Mouse (Mus musculus): Measurements from ENCODE around the gene Hcls1. TPM values are rescaled to one million over a fixed set of nuclear protein-coding genes. Genes with fewer than 3 reads are reported as not detected.

Gene Hcls1
- total RNA-seq (2014; fragmentation: Nextera tagmentation) (31.7 and 39.9 TPM in 2 replicates), total RNA-seq (2017) (66.9 and 104 TPM in 2 replicates)

- peak; percentile 74 for ATAC-seq (replicated peaks; ENCODE audit: low FRiP score, low TSS enrichment, poor library complexity, severe bottlenecking)
Observed at GRCm38 (mm10) chr16:36934841-36935620, at the start of gene Hcls1. Gene Hcls1 (plus strand): TSS chr16:36934983.

GRCm38 (mm10) chr16:36885912-36886311 is 48.9 kb upstream of the Hcls1 start:
- ATAC-seq (replicated peaks; ENCODE audit: low FRiP score, low TSS enrichment, poor library complexity, severe bottlenecking): no peak

- no peak for ATAC-seq (replicated peaks; ENCODE audit: low FRiP score, low TSS enrichment, poor library complexity, severe bottlenecking)
Observed at GRCm38 (mm10) chr16:36887546-36887945, 47.2 kb upstream of the Hcls1 start.

GRCm38 (mm10) chr16:36890559-36890958 is 44.2 kb upstream of the Hcls1 start:
- peak; percentile 98 for ATAC-seq (replicated peaks; ENCODE audit: low FRiP score, low TSS enrichment, poor library complexity, severe bottlenecking)

GRCm38 (mm10) chr16:36891415-36891814 is 43.4 kb upstream of the Hcls1 start:
- 0 out of 2 replicates have a peak, but pooled peaks have one; percentile 8 for ATAC-seq (replicated peaks; ENCODE audit: low FRiP score, low TSS enrichment, poor library complexity, severe bottlenecking)

GRCm38 (mm10) chr16:36893317-36893716 is 41.5 kb upstream of the Hcls1 start:
- no peak for ATAC-seq (replicated peaks; ENCODE audit: low FRiP score, low TSS enrichment, poor library complexity, severe bottlenecking)

- ATAC-seq (replicated peaks; ENCODE audit: low FRiP score, low TSS enrichment, poor library complexity, severe bottlenecking): 0 out of 2 replicates have a peak, but pooled peaks have one; percentile 49
Observed at GRCm38 (mm10) chr16:36896712-36897111, 38.1 kb upstream of the Hcls1 start.

GRCm38 (mm10) chr16:36903156-36903555 is 31.6 kb upstream of the Hcls1 start:
- ATAC-seq (replicated peaks; ENCODE audit: low FRiP score, low TSS enrichment, poor library complexity, severe bottlenecking): no peak

- ATAC-seq (replicated peaks; ENCODE audit: low FRiP score, low TSS enrichment, poor library complexity, severe bottlenecking): no peak
Observed at GRCm38 (mm10) chr16:36911909-36912308, 22.9 kb upstream of the Hcls1 start.

GRCm38 (mm10) chr16:36912311-36912710 is 22.5 kb upstream of the Hcls1 start:
- ATAC-seq (replicated peaks; ENCODE audit: low FRiP score, low TSS enrichment, poor library complexity, severe bottlenecking): no peak

- ATAC-seq (replicated peaks; ENCODE audit: low FRiP score, low TSS enrichment, poor library complexity, severe bottlenecking): no peak
Observed at GRCm38 (mm10) chr16:36914195-36914594, 20.6 kb upstream of the Hcls1 start.

GRCm38 (mm10) chr16:36918505-36918904 is 16.3 kb upstream of the Hcls1 start:
- ATAC-seq (replicated peaks; ENCODE audit: low FRiP score, low TSS enrichment, poor library complexity, severe bottlenecking): no peak

GRCm38 (mm10) chr16:36920410-36920809 is 14.4 kb upstream of the Hcls1 start:
- ATAC-seq (replicated peaks; ENCODE audit: low FRiP score, low TSS enrichment, poor library complexity, severe bottlenecking): no peak

- ATAC-seq (replicated peaks; ENCODE audit: low FRiP score, low TSS enrichment, poor library complexity, severe bottlenecking): no peak
Observed at GRCm38 (mm10) chr16:36921067-36921613, 13.6 kb upstream of the Hcls1 start.

- no peak for ATAC-seq (replicated peaks; ENCODE audit: low FRiP score, low TSS enrichment, poor library complexity, severe bottlenecking)
Observed at GRCm38 (mm10) chr16:36921980-36922379, 12.8 kb upstream of the Hcls1 start.

GRCm38 (mm10) chr16:36924312-36924711 is 10.5 kb upstream of the Hcls1 start:
- ATAC-seq (replicated peaks; ENCODE audit: low FRiP score, low TSS enrichment, poor library complexity, severe bottlenecking): no peak

GRCm38 (mm10) chr16:36925351-36925750 is 9.4 kb upstream of the Hcls1 start:
- ATAC-seq (replicated peaks; ENCODE audit: low FRiP score, low TSS enrichment, poor library complexity, severe bottlenecking): no peak

GRCm38 (mm10) chr16:36925797-36926196 is 9.0 kb upstream of the Hcls1 start:
- ATAC-seq (replicated peaks; ENCODE audit: low FRiP score, low TSS enrichment, poor library complexity, severe bottlenecking): no peak

- no peak for ATAC-seq (replicated peaks; ENCODE audit: low FRiP score, low TSS enrichment, poor library complexity, severe bottlenecking)
Observed at GRCm38 (mm10) chr16:36926514-36927447, 8.0 kb upstream of the Hcls1 start.

Data from megakaryocyte-erythroid progenitor cell, adult 5-6 weeks (primary cell).